Mouse (Mus musculus) hindbrain, embryonic 13.5 days (tissue): Measurements from ENCODE around the gene Rap1gap2. TPM values are rescaled to one million over a fixed set of nuclear protein-coding genes. Genes with fewer than 3 reads are reported as not detected.

Experiments
- ATAC-seq: fragments of 200-750 bp; cut with Nextera tagmentation; 2 replicates; pipeline ENCODE4 v1.8.0; 2017; ENCODE audit warnings: moderate TSS enrichment; ENCODE audit not compliant: low FRiP score
- H3K27ac ChIP-seq: fragments of 300-500 bp; sonication (generic); 2 replicates; pipeline ENCODE4 v1.5.1; 2015; ENCODE audit warnings: inconsistent platforms, mild to moderate bottlenecking, moderate library complexity
- H3K27me3 ChIP-seq: fragments of 300-500 bp; sonication (generic); 2 replicates; pipeline ENCODE4 v1.6.1; 2015; ENCODE audit warnings: mild to moderate bottlenecking, inconsistent platforms
- H3K36me3 ChIP-seq: fragments of 300-500 bp; sonication (generic); 2 replicates; pipeline ENCODE4 v1.6.1; 2015; ENCODE audit warnings: mild to moderate bottlenecking, inconsistent platforms
- H3K4me1 ChIP-seq: fragments of 300-500 bp; sonication (generic); replicated peaks from 2 replicates; pipeline ENCODE4 v1.6.1; 2015; ENCODE audit warnings: inconsistent platforms
- H3K4me2 ChIP-seq: fragments of 300-500 bp; sonication (generic); 2 replicates; pipeline ENCODE4 v1.6.1; 2015; ENCODE audit warnings: inconsistent platforms, mild to moderate bottlenecking, moderate library complexity
- H3K4me3 ChIP-seq: fragments of 300-500 bp; sonication (generic); 2 replicates; pipeline ENCODE4 v1.5.1; 2015; ENCODE audit warnings: mild to moderate bottlenecking, inconsistent platforms
- H3K9ac ChIP-seq: fragments of 300-500 bp; sonication (generic); 2 replicates; pipeline ENCODE4 v1.6.1; 2015; ENCODE audit warnings: mild to moderate bottlenecking, inconsistent platforms
- H3K9me3 ChIP-seq: fragments of 300-500 bp; sonication (generic); 2 replicates; pipeline ENCODE4 v1.6.1; 2016; ENCODE audit warnings: inconsistent platforms
- WGBS: fragments of 180-500 bp; shearing (Covaris S2); methylation state at CpG from one replicate; pipeline ENCODE4 v1.1.7; 2015; 5-methylcytosine and 5-hydroxymethylcytosine counted together
- polyA plus RNA-seq: library from polyadenylated mRNA; unstranded; fragments of >200 nt; fragmentation: Nextera tagmentation; extraction: Ambion mirVana; gene quantifications from 2 replicates; pipeline ENCODE4 v1.2.1, GENCODE M21; 2015

The Rap1gap2 gene
- polyA plus RNA-seq, 1 experiment from 2014 or later, result 10.6 TPM

DNA sequence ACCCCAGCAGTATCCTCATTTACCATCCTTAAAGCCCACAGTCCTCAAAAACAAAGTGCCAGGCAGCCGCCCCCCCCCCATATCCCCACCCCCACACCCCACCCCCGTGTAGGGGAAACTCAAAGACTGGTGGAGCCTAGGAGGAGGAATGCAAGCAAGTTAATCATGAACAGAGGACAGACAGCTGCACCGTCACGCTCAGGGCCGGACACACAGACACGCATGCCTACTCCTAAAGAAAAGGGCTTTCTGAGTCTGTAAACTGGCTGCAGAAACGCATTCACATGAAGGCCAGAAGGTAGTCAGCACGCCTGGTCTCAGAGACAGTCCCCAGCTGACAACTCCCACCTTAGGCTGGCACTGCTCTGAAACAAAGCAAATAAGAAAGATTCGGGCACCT, 85.1 kb downstream of the Rap1gap2 start:
- ATAC-seq, result no peak
- Histone ChIP-seq H3K4me3 (no peak overlapping the region), H3K27ac (no peak overlapping the region), H3K36me3 (no peaks in the 10 kb centered on the region), H3K4me1 (peaks cover 42% of the 10 kb centered on the region), H3K27me3 (peaks cover 46% of the 10 kb centered on the region), H3K4me2 (no peak overlapping the region), H3K9me3 (no peaks in the 10 kb centered on the region), H3K9ac (no peak overlapping the region)
- WGBS, result 34% methylated on average over 9 of the region's 9 CpGs

DNA sequence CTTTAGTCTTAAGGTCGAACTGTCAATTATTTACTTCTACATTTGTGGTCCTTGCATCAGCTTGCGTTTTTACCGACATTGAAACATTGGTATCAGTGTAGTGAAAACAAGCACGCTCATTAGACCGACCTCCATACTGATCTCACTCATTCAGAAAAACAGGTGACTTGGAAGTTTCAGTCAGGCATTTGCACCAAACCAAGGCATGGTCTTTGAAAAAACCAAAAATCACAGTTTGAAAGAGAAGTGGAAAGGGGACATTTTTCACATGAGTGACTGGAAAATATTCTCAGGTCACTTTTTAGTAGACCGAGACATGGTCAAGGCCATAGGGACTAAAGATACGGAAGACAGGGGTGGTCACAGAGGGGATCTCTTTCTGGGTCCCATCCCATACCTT, 85.5 kb downstream of the Rap1gap2 start:
- 87% methylated on average over 7 of the region's 7 CpGs for WGBS
- Histone ChIP-seq H3K9ac (no peak overlapping the region), H3K27me3 (peaks cover 49% of the 10 kb centered on the region), H3K4me1 (peaks cover 42% of the 10 kb centered on the region), H3K36me3 (no peaks in the 10 kb centered on the region), H3K4me2 (no peak overlapping the region), H3K4me3 (no peak overlapping the region), H3K9me3 (no peaks in the 10 kb centered on the region), H3K27ac (no peak overlapping the region)
- ATAC-seq, result no peak

DNA sequence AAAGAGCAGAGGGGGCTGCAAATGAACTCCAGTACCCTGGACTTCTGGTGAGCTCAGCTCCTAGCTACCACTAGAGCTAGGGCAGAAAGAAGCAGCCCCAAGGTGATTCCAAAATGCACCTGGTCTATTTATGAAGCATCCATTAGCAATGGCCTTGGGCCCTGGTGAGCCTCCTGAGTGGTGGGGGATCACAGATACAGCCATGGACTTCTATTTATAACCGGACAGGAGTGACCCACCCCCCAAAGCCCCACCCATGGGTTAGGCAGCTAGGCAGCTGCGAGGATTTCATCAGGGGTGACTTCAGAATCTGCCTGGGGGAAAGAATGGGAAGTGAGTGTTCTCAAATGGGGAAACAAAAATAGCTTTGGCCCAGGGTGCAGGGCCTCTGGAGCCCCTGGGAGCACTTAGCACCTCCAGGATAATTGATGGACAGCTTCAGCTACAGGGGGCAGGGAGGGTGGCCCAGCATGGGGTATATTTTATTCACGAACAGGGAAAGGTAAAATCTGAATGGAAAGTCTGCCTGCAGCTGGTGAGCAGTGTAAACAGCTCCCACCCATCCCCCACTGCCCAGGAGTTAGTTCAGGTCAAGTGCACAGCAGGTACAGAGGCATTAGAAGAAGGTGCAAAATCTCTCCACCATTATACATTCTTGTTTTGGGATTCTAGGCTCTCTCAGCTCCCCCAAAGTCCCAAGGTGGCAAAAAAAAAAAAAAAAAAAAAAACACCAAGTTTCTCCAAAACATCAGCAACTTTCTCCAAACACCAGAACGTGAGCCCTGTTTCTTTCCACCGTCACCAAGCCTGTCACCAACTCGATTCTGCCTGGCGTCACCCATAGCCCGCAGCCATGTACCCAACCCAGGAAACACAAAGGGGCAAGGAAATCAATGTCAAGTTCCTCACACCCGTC, 86.4 kb downstream of the Rap1gap2 start:
- Histone ChIP-seq H3K27ac (peak overlapping the region; percentile 30; the same call in 1 of the 2 replicates), H3K4me3 (no peak overlapping the region), H3K9ac (no peak overlapping the region), H3K4me1 (peaks cover 42% of the 10 kb centered on the region), H3K36me3 (no peaks in the 10 kb centered on the region), H3K4me2 (no peak overlapping the region), H3K27me3 (peaks cover 49% of the 10 kb centered on the region), H3K9me3 (no peaks in the 10 kb centered on the region)
- 48% methylated on average over 9 of the region's 9 CpGs for WGBS
- ATAC-seq, result no peak

DNA sequence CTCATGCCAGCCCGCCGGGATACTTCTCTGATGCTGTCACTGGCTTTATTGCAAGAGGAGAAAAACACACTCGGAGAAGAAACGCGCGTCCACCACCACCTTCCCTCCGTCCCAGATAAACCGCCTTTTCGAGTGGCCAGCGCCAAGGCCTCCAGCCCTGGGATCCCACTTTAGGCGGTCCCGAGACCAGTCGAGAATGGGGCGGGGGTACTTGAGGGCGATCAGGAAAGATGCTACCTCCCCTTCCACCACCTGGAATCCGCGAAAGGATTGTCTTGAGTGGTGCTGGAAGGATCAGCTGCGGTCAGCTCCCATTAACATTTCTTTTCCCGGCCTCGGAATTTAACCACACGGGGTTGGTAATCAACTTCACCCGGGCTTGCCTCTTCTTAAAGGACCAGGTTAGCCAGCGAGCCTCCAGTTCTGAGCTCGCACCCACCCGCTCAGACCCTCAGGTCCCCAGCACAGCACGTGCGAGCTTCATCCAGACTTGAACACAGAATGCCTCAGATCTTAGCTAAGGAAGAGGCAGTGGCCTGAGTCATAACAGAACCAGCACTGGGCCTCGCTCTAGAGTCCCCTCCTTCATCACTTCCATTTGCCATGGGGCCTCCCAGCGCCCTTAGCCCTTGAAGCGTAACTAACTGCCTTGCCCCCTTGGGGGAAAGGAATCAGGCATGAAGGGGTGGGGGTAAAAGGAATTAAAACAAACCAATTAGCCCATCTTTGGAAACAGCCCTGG, 87.3 kb downstream of the Rap1gap2 start:
- H3K9ac ChIP-seq, result peak overlapping the region; percentile 82
- H3K27me3 ChIP-seq, result peaks cover 49% of the 10 kb centered on the region
- H3K4me1 ChIP-seq, result peaks cover 42% of the 10 kb centered on the region
- peak overlapping the region; percentile 78 for H3K4me3 ChIP-seq
- H3K36me3 ChIP-seq, result no peaks in the 10 kb centered on the region
- peak overlapping the region; percentile 98 for H3K4me2 ChIP-seq
- H3K9me3 ChIP-seq, result no peaks in the 10 kb centered on the region
- 0 out of 2 replicates have a peak, but pooled peaks have one; percentile 12 for ATAC-seq
- 3% methylated on average over 30 of the region's 30 CpGs for WGBS
- 0 out of 2 replicates have a peak overlapping the region, but pooled peaks have one; percentile 64 for H3K27ac ChIP-seq

DNA sequence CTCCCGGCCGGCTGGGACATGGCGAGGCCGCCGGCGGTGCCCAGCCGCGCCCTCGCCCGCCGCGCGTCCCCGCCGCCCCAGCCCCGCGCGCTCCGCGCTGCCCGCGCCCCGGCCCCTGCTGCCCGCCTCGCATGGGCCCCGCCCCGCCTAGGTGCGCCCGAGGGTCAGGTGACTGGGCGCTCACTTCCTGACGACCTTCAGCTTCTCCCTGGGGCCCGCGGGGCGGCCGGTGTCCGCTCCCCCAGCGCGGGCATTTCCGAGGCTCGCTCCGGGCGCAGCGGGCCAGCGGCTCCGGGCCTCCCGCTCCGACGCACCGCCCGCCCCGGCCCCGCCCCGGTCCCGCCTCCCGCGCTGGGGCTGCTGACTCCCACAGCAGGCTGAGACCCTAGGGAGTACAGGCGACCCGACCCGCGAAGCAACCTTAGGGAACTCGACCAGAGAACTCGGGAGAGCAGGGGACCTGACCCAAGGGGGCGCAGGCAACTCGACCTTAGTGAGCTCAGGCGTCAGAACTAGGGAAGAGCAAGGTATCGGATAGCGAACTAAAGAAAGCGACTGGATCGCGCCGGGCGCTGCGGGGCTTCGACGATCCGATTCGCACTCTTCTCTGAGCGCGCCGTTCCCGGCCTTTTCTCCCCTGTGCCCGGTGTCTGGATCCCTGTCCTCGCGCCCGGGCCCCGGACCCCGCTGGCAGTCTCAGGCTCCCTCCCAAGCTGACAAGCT, 88.1 kb downstream of the Rap1gap2 start:
- H3K27me3 ChIP-seq, result peaks cover 49% of the 10 kb centered on the region
- peak overlapping the region; percentile 64 for H3K27ac ChIP-seq
- peak overlapping the region; percentile 78 for H3K4me3 ChIP-seq
- peak; percentile 52; the same call in 1 of the 2 replicates for ATAC-seq
- peaks cover 42% of the 10 kb centered on the region for H3K4me1 ChIP-seq
- no peaks in the 10 kb centered on the region for H3K9me3 ChIP-seq
- peak overlapping the region; percentile 82 for H3K9ac ChIP-seq
- WGBS, result under 1% methylated on average over 87 of the region's 87 CpGs
- peak overlapping the region; percentile 98 for H3K4me2 ChIP-seq
- H3K36me3 ChIP-seq, result no peaks in the 10 kb centered on the region

DNA sequence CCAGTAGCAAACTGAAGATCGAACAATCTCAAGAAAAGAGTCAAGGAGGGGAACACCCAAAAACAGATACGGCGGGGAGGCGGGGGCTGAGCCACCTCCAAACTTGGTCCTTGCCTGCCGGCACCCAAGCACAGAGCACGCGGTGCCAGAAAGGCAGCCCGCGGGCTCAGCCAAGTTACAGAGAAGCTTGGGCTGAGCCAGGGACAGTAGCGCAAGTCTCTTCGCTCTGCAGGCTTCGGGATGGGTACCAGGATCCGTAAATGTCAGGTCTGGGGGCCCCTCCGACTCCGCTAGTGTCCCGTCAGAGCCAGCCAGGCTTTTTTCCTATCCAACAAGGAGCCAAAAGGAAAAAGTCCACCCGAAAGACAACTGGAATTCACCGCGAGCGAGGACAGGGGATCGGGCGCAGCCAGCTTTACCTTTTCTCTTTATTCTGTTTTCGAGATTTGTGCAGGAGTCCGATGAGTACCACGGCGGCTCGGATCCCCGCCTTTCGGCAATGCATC, 88.7 kb downstream of the Rap1gap2 start:
- peaks cover 36% of the 10 kb centered on the region for H3K4me1 ChIP-seq
- H3K9me3 ChIP-seq, result no peaks in the 10 kb centered on the region
- peak overlapping the region; percentile 98 for H3K4me2 ChIP-seq
- H3K27me3 ChIP-seq, result peaks cover 48% of the 10 kb centered on the region
- peak overlapping the region; percentile 64; the same call in 1 of the 2 replicates for H3K27ac ChIP-seq
- WGBS, result under 1% methylated on average over 29 of the region's 29 CpGs
- H3K36me3 ChIP-seq, result no peaks in the 10 kb centered on the region
- ATAC-seq, result no peak
- H3K4me3 ChIP-seq, result peak overlapping the region; percentile 78
- H3K9ac ChIP-seq, result peak overlapping the region; percentile 82

DNA sequence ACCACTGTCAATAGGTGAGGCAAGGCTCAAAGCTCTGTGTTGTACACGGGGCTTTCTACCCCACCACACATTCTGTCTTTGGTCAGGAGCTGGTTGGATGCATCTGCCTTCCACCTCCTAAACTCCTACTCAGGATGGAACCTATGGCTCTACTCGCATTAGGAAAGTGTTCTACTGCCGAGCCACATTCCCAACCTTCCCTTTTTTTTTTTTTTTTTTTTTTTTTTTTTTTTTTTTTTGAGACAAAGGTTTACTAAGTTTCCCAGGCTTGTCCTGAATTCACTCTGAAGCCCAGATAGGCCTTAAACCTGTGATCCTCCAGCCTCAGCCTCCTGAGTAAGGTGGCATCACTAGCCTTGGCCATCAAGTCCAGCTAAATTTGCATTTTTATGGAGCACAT, 90.5 kb downstream of the Rap1gap2 start:
- no peaks in the 10 kb centered on the region for H3K9me3 ChIP-seq
- H3K4me2 ChIP-seq, result no peak overlapping the region
- 93% methylated on average over 3 of the region's 3 CpGs for WGBS
- H3K9ac ChIP-seq, result no peak overlapping the region
- no peaks in the 10 kb centered on the region for H3K36me3 ChIP-seq
- peaks cover 34% of the 10 kb centered on the region for H3K4me1 ChIP-seq
- no peak overlapping the region for H3K27ac ChIP-seq
- ATAC-seq, result no peak
- H3K4me3 ChIP-seq, result no peak overlapping the region
- peaks cover 37% of the 10 kb centered on the region for H3K27me3 ChIP-seq

DNA sequence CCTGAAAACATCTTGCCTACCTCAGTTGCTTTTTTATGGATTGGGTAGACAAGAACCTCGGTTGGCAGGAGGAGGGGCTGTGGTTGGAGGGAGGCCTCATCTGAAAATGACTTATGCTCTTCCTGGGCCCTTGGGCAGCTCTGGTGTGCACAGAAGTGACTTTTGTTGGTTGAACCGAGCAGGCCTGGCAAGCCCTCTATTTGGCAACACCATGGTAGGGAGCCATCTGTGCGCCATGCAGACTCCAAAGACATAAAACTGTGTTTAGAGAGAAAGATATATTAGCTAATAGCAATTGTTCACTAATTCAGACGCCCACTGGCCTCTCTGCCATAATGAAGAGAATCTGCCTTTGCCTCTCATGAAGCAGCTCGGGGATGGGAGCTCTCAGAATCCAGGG, 94.6 kb downstream of the Rap1gap2 start:
- Histone ChIP-seq H3K4me2 (no peak overlapping the region), H3K9me3 (no peaks in the 10 kb centered on the region), H3K36me3 (no peaks in the 10 kb centered on the region), H3K4me1 (peaks cover 8% of the 10 kb centered on the region; the same call in 1 of the 2 replicates), H3K4me3 (no peak overlapping the region), H3K9ac (no peak overlapping the region), H3K27me3 (peaks cover 8% of the 10 kb centered on the region; the same call in 1 of the 2 replicates), H3K27ac (no peak overlapping the region)
- ATAC-seq, result no peak
- WGBS, result 77% methylated on average over 5 of the region's 5 CpGs

DNA sequence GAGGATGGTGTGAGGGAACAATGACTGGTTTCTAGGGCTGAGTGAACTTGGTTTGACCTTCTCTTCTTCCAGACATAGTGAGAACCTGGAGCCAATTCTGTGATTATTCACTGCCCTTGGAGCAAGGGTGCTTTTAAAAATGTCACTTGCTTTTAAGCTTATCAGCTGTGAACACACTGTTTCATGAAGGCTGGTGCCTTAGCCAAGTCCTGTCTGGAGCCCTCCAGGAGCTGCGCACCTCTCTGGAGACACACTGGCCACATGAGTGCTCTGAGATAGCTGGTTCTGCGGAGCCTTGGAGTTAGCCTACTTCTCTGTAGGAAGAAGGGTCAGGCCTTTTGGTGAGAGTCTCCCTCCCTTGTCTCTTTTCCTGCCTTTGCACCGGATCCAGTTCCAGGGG, 95.7 kb downstream of the Rap1gap2 start:
- WGBS, result 83% methylated on average over 3 of the region's 3 CpGs

DNA sequence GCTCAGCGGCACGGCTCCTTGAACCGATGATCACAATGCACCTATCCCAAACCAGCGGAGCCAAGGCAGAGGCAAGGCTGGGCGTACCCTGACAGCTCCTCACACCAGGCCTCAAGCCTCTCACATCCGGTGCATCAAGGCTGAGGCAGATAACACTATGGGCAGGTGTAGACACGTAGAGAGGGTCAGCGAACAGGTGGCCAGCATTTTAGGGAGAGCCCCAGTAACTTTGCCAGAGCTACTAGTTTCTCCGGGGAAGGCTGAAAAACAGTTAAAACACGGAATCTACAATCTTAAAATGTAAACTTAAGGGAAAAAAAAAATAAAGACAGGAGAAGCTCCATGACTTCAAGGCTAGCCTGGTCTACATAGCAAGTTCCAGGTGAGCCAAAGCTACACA, 98.1 kb downstream of the Rap1gap2 start:
- Histone ChIP-seq H3K4me2 (no peak overlapping the region), H3K4me3 (no peak overlapping the region), H3K4me1 (0 out of 2 replicates have a peak, but pooled peaks cover 8% of the 10 kb centered on the region), H3K27ac (no peak overlapping the region), H3K27me3 (no peaks in the 10 kb centered on the region), H3K36me3 (no peaks in the 10 kb centered on the region), H3K9me3 (no peaks in the 10 kb centered on the region), H3K9ac (no peak overlapping the region)
- WGBS, result 91% methylated on average over 10 of the region's 10 CpGs
- no peak for ATAC-seq

More for the DNA sequence above, 95.7 kb downstream of the Rap1gap2 start:
- no peak overlapping the region for H3K4me2 ChIP-seq
- no peak for ATAC-seq
- no peak overlapping the region for H3K4me3 ChIP-seq
- H3K9me3 ChIP-seq, result no peaks in the 10 kb centered on the region
- H3K4me1 ChIP-seq, result 0 out of 2 replicates have a peak, but pooled peaks cover 8% of the 10 kb centered on the region
- H3K27ac ChIP-seq, result no peak overlapping the region
- H3K27me3 ChIP-seq, result no peaks in the 10 kb centered on the region
- H3K9ac ChIP-seq, result no peak overlapping the region
- H3K36me3 ChIP-seq, result no peaks in the 10 kb centered on the region

DNA sequence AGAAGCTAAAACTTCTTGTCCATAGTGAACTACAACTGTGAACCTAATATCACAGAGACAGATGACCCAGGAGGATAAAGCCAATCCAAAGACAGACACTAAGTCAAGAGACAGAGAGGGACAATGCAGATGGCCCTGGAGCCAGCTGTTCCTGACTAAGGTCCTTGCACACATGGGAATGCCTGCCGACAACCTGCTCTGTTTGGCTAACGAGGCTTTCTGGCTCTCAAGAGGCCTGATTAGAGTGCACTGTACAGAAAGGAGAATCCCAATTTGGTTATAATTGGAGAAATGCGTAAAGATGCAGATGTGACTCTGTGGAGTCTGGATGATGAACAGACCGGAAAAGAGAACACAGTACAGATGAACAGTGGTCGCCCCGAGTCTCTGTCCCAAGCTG, 104.4 kb downstream of the Rap1gap2 start:
- H3K27ac ChIP-seq, result no peak overlapping the region
- 45% methylated on average over 6 of the region's 6 CpGs for WGBS
- H3K27me3 ChIP-seq, result no peaks in the 10 kb centered on the region
- peaks cover 10% of the 10 kb centered on the region; the same call in 1 of the 2 replicates for H3K4me1 ChIP-seq
- H3K36me3 ChIP-seq, result no peaks in the 10 kb centered on the region
- ATAC-seq, result no peak
- no peak overlapping the region for H3K4me3 ChIP-seq
- H3K9ac ChIP-seq, result no peak overlapping the region
- H3K4me2 ChIP-seq, result no peak overlapping the region
- no peaks in the 10 kb centered on the region for H3K9me3 ChIP-seq
